Mouse (Mus musculus): ENCODE data around the gene AL732309.1. TPM values are rescaled to one million over a fixed set of nuclear protein-coding genes. Genes with fewer than 3 reads are reported as not detected.
A peak's percentile ranks its signal among the peaks of the same experiment; 100 is the strongest.
"Not testable (repeated sequence)": the region's sequence is repeated elsewhere in the genome, so short reads cannot be mapped to it uniquely, and the experiment has no call there.

AL732309.1 gene
- polyA plus RNA-seq, 1 experiment from 2014 or later = 4.7 TPM

DNA sequence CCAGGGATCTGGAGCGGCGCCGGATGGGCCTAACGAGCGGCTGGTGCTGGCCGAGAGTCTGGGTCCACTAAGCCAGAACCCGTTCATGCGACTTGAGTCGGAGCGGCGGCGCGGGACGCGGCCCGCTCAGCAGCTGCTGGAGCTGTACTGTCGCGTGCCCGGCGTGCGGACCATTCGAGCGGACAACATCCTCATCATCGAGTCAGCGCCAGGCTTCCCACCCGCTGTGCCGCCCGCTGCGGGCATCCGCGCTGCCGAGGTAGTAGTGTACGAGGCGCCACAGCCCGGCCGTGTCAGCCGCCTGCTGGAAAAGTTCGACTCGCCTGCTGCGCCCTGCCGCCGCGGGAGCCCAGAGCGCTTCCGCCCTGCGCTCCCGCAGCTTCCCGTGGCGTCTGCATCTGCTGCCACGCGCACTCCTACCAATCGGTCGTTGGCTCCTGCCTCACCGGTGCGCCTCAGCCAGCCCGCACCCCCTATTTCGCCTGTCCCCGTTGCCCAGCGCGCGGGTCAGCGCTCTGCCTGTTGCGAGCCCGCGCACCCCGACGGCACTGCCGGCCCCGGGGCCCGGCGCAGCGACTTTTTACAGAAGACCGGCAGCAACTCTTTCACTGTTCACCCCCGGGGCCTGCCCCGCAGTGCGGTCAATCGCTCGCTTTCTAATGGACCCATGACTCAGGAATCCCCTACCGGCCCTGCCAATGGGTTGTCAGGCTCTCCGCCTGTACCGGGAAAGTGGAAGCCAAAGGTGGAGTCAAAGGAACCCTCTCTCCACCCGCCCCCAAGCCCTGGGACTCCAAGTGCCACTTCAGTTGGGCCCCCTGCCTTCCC is 16.3 kb upstream of the AL732309.1 start:
- Histone ChIP-seq H3K9ac (ENCODE audit: low read depth, low read length) (peak overlapping the region; percentile 66), H3K27ac (ENCODE audit: low read depth, low read length) (no peak overlapping the region), H3K9me3 (ENCODE audit: control insufficient read depth, low read length) (no peaks in the 10 kb centered on the region), H3K4me2 (replicated peaks; ENCODE audit: low read depth, low read length) (peak overlapping the region; percentile 99), H3K4me3 (ENCODE audit: low read length) (peak overlapping the region; percentile 78), H3K4me1 (ENCODE audit: control insufficient read depth, insufficient read depth, low read length) (peaks cover 14% of the 10 kb centered on the region), H3K36me3 (ENCODE audit: control insufficient read depth, insufficient read depth, low read length) (no peaks in the 10 kb centered on the region), H3K27me3 (ENCODE audit: control insufficient read depth, insufficient read depth, low read length) (peaks cover 14% of the 10 kb centered on the region)
- peak; percentile 16 for ATAC-seq (ENCODE audit: low FRiP score, low TSS enrichment)
- under 1% methylated on average over 73 of the region's 82 CpGs for WGBS

DNA sequence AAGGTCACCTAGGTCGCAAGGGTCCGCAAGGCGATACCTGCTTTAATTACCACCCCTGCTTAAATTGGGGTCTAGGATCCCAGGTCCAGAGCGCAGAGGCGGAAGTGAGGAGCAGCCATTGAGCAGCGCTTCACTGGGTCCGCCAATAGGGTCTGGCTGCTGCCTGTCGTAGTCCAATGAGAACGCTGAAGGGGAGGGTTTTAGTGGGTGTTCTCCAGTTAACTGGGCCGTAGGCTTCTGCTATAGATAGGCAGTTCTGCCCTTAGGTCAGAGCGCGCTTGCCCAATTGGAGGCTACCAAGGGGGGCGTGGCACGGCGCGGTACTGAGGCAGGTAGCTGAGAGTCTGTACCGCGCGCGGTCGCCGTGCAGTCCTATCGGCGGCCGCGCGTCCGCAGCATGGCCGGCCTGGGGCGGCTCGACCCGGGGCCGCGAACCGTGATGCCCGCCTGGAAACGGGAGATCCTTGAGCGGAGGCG is 15.7 kb upstream of the AL732309.1 start, which contains the start of gene Tprn:
Tprn (plus strand) TSS at position 328 of the 477 bp plus-strand sequence.
- Histone ChIP-seq H3K36me3 (ENCODE audit: control insufficient read depth, insufficient read depth, low read length) (no peaks in the 10 kb centered on the region), H3K4me3 (ENCODE audit: low read length) (peak within 1 kb of the TSS; percentile 78), H3K4me2 (replicated peaks; ENCODE audit: low read depth, low read length) (peak within 1 kb of the TSS; percentile 99), H3K9ac (ENCODE audit: low read depth, low read length) (peak within 1 kb of the TSS; percentile 66), H3K9me3 (ENCODE audit: control insufficient read depth, low read length) (no peaks in the 10 kb centered on the region), H3K27ac (ENCODE audit: low read depth, low read length) (no peak within 1 kb of the TSS; the same call in 1 of the 2 replicates), H3K27me3 (ENCODE audit: control insufficient read depth, insufficient read depth, low read length) (peaks cover 14% of the 10 kb centered on the region), H3K4me1 (ENCODE audit: control insufficient read depth, insufficient read depth, low read length) (peaks cover 14% of the 10 kb centered on the region)
- WGBS = under 1% methylated on average over 39 of the region's 39 CpGs
- ATAC-seq (ENCODE audit: low FRiP score, low TSS enrichment) = peak; percentile 99

DNA sequence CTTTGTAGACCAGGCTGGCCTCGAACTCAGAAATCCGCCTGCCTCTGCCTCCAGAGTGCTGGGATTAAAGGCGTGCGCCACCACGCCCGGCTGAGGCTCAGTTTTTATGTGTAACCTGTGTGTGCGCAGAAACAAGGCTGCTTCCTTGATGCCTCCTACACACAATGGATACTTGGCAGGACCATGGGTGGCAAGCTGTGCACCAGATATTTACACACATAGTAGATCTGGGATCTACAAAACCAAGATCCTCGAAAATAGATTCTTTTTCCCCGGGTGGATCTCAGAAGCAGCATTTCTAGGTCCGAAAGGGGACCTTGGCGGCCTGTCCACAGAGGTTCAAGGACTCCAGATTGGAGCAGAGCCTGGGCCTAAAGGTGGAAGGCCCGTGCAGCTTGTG is 15.2 kb upstream of the AL732309.1 start:
- H3K4me3 ChIP-seq (ENCODE audit: low read length) = peak overlapping the region; percentile 78
- 52% methylated on average over 12 of the region's 12 CpGs for WGBS
- peaks cover 14% of the 10 kb centered on the region for H3K27me3 ChIP-seq (ENCODE audit: control insufficient read depth, insufficient read depth, low read length)
- peaks cover 14% of the 10 kb centered on the region for H3K4me1 ChIP-seq (ENCODE audit: control insufficient read depth, insufficient read depth, low read length)
- no peak; the same call in 1 of the 2 replicates for ATAC-seq (ENCODE audit: low FRiP score, low TSS enrichment)
- H3K9ac ChIP-seq (ENCODE audit: low read depth, low read length) = peak overlapping the region; percentile 37; the same call in 1 of the 2 replicates
- H3K4me2 ChIP-seq (replicated peaks; ENCODE audit: low read depth, low read length) = peak overlapping the region; percentile 99
- no peaks in the 10 kb centered on the region for H3K9me3 ChIP-seq (ENCODE audit: control insufficient read depth, low read length)
- no peak overlapping the region; the same call in 1 of the 2 replicates for H3K27ac ChIP-seq (ENCODE audit: low read depth, low read length)
- H3K36me3 ChIP-seq (ENCODE audit: control insufficient read depth, insufficient read depth, low read length) = no peaks in the 10 kb centered on the region

DNA sequence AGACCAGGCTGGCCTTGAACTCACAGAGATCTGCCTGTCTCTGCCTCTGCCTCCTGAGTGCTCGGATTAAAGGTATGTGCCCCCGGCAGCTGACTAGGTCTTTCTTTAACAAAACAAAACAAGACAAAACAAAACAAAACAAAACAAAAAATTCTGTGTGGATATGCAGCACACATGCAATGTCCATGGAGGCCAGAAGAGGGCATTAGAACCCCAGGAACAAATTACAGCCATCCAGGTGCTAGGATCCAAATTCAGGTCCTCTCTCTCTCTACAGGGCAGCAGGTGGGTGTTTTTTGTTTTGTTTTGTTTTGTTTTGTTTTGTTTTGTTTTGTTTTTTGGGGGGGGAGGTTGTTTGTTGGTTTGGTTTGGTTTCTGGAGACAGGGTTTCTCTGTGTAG is 12.2 kb upstream of the AL732309.1 start:
- peaks cover 18% of the 10 kb centered on the region for H3K4me1 ChIP-seq (ENCODE audit: control insufficient read depth, insufficient read depth, low read length)
- no peak overlapping the region for H3K9ac ChIP-seq (ENCODE audit: low read depth, low read length)
- H3K27ac ChIP-seq (ENCODE audit: low read depth, low read length) = no peak overlapping the region
- H3K36me3 ChIP-seq (ENCODE audit: control insufficient read depth, insufficient read depth, low read length) = no peaks in the 10 kb centered on the region
- no peak for ATAC-seq (ENCODE audit: low FRiP score, low TSS enrichment)
- 64% methylated on average over 2 of the region's 2 CpGs for WGBS
- no peak overlapping the region for H3K4me3 ChIP-seq (ENCODE audit: low read length)
- H3K9me3 ChIP-seq (ENCODE audit: control insufficient read depth, low read length) = no peaks in the 10 kb centered on the region
- H3K27me3 ChIP-seq (ENCODE audit: control insufficient read depth, insufficient read depth, low read length) = peaks cover 10% of the 10 kb centered on the region
- no peak overlapping the region for H3K4me2 ChIP-seq (replicated peaks; ENCODE audit: low read depth, low read length)

DNA sequence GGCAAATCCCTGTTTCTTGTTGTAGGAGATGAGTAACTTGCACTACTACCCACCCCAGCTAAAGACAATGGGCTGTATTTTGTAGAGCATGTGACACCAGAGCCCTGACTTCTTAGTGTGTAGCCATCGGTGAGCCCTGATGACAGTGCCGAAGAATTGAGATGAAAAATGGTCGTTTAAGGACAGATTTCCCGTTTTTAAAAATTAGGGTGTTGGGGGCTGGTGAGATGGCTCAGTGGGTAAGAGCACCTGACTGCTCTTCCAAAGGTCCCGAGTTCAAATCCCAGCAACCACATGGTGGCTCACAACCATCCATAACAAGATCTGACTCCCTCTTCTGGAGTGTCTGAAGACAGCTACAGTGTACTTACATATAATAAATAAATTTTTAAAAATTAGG is 10.6 kb upstream of the AL732309.1 start:
- not testable (repeated sequence) for H3K36me3 ChIP-seq (ENCODE audit: control insufficient read depth, insufficient read depth, low read length); ATAC-seq (ENCODE audit: low FRiP score, low TSS enrichment); H3K27me3 ChIP-seq (ENCODE audit: control insufficient read depth, insufficient read depth, low read length); H3K4me3 ChIP-seq (ENCODE audit: low read length); H3K27ac ChIP-seq (ENCODE audit: low read depth, low read length); H3K9me3 ChIP-seq (ENCODE audit: control insufficient read depth, low read length); H3K9ac ChIP-seq (ENCODE audit: low read depth, low read length); H3K4me2 ChIP-seq (replicated peaks; ENCODE audit: low read depth, low read length)
- H3K4me1 ChIP-seq (ENCODE audit: control insufficient read depth, insufficient read depth, low read length) = peaks cover 12% of the 10 kb centered on the region
- 87% methylated on average over 5 of the region's 5 CpGs for WGBS

DNA sequence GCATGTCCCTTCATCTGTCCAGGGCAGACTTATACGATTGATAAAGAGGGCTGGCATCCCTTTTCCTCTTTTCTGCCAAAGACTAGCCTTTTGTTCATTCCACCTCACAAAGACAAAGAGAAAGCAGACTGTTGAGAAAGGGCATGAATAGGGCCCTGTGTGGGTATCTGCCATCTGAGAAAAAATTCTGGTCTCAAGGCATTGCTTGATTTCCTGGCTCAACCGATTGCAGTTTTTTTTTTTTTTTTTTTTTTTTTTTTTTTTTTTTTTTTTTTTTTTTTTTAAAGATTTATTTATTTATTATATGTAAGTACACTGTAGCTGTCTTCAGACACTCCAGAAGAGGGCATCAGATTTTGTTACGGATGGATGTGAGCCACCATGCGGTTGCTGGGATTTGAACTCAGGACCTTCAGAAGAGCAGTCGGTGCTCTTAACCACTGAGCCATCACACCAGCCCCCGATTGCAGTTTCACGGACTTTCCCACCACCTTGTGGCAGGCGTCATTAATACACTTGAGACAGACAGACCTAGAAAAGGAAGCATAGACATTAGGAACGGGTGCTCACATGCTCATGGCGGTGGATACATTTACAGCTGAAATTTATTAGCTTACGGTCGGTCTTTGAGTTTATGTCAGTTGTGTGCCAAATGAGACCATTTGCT is 9.9 kb upstream of the AL732309.1 start:
- WGBS = 61% methylated on average over 10 of the region's 12 CpGs
- not testable (repeated sequence) for H3K9me3 ChIP-seq (ENCODE audit: control insufficient read depth, low read length); H3K36me3 ChIP-seq (ENCODE audit: control insufficient read depth, insufficient read depth, low read length); H3K27me3 ChIP-seq (ENCODE audit: control insufficient read depth, insufficient read depth, low read length); ATAC-seq (ENCODE audit: low FRiP score, low TSS enrichment); H3K27ac ChIP-seq (ENCODE audit: low read depth, low read length)
- H3K4me3 ChIP-seq (ENCODE audit: low read length) = peak overlapping the region; percentile 87
- peak overlapping the region; percentile 73; the same call in 1 of the 2 replicates for H3K9ac ChIP-seq (ENCODE audit: low read depth, low read length)
- H3K4me1 ChIP-seq (ENCODE audit: control insufficient read depth, insufficient read depth, low read length) = peaks cover 12% of the 10 kb centered on the region
- H3K4me2 ChIP-seq (replicated peaks; ENCODE audit: low read depth, low read length) = peak overlapping the region; percentile 95

DNA sequence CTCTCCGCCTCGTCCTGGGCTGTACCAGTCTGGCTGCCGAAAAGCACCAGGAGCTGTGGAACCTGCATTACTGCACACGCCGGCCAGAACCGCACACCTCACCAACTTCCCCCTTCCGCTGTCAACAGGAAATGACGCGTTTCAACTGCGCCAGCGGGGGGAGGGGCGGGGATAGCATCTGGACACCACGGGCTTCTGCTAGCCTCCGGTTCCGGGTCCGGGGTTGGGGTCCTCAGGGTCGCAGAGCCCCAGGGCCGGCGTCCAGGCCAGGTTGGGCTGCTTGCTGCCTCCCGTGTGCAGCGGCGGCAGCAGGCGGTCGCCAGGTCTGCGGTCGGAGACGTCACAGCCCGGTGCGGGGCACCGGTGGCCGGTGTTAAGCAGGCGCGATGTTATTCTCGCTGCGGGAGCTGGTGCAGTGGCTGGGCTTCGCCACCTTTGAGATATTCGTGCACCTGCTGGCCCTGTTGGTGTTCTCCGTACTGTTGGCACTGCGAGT is 8.7 kb upstream of the AL732309.1 start, which contains the start of gene Tmem203:
Tmem203 (plus strand) TSS at position 156 of the 496 bp plus-strand sequence.
- Histone ChIP-seq H3K4me3 (ENCODE audit: low read length) (peak within 1 kb of the TSS; percentile 87), H3K9me3 (ENCODE audit: control insufficient read depth, low read length) (no peaks in the 10 kb centered on the region), H3K4me1 (ENCODE audit: control insufficient read depth, insufficient read depth, low read length) (peaks cover 12% of the 10 kb centered on the region), H3K27ac (ENCODE audit: low read depth, low read length) (peak within 1 kb of the TSS; percentile 63), H3K9ac (ENCODE audit: low read depth, low read length) (peak within 1 kb of the TSS; percentile 73), H3K27me3 (ENCODE audit: control insufficient read depth, insufficient read depth, low read length) (no peaks in the 10 kb centered on the region), H3K36me3 (ENCODE audit: control insufficient read depth, insufficient read depth, low read length) (peaks cover 19% of the 10 kb centered on the region), H3K4me2 (replicated peaks; ENCODE audit: low read depth, low read length) (peak within 1 kb of the TSS; percentile 95)
- ATAC-seq (ENCODE audit: low FRiP score, low TSS enrichment) = peak; percentile 92
- under 1% methylated on average over 39 of the region's 39 CpGs for WGBS

DNA sequence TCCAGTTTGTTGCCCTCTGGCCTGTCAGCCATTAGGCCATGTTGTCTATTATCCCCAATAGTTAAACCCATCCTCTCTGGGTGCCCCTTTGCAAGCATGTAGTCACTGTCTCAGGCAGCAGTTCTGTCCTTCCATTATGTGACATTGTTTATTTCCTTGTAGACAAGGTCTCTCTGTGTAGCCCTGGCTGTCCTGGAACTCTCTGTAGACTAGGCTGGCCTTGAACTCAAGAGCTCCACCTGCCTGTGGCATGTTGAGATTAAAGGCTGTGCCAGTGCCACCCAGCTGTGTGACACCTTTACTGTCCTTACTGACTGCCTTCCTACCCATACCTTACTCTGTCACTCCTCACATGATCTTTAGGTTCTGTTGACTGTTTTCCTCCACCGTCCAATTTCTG is 5.7 kb upstream of the AL732309.1 start:
- H3K9ac ChIP-seq (ENCODE audit: low read depth, low read length) = no peak overlapping the region
- H3K4me2 ChIP-seq (replicated peaks; ENCODE audit: low read depth, low read length) = no peak overlapping the region
- no peaks in the 10 kb centered on the region for H3K9me3 ChIP-seq (ENCODE audit: control insufficient read depth, low read length)
- H3K27ac ChIP-seq (ENCODE audit: low read depth, low read length) = no peak overlapping the region
- no peak for ATAC-seq (ENCODE audit: low FRiP score, low TSS enrichment)
- no peaks in the 10 kb centered on the region for H3K27me3 ChIP-seq (ENCODE audit: control insufficient read depth, insufficient read depth, low read length)
- peaks cover 12% of the 10 kb centered on the region for H3K4me1 ChIP-seq (ENCODE audit: control insufficient read depth, insufficient read depth, low read length)
- no peak overlapping the region for H3K4me3 ChIP-seq (ENCODE audit: low read length)
- peaks cover 45% of the 10 kb centered on the region for H3K36me3 ChIP-seq (ENCODE audit: control insufficient read depth, insufficient read depth, low read length)
- WGBS = 97% methylated on average over 1 of the region's 1 CpGs
